Mouse (Mus musculus) inflammation-experienced regulatory T-cells, adult 6 months (primary cell): ENCODE data around the gene Polh. TPM values are rescaled to one million over a fixed set of nuclear protein-coding genes. Genes with fewer than 3 reads are reported as not detected.

Experiments used
- ATAC-seq: one replicate; pipeline ENCODE4 v1.8.0; 2017
- polyA plus RNA-seq, 3 experiments: library from polyadenylated mRNA; unstranded; fragments of 100-300 nt; shearing (Covaris generic); gene quantifications; one replicate each; pipeline ENCODE4 v1.2.1; 2017

Gene Polh
- 10 to 100 TPM in 1 of 3 experiments, 1 to 10 TPM in 2; 6.4 to 20.1 (median 8.2) TPM for polyA plus RNA-seq

GRCm38 (mm10) chr17:46202421-46203071, at the start of gene Polh, which contains the start of gene Xpo5:
Gene Polh, minus strand, starts transcription at chr17:46202645.
Gene Xpo5, plus strand, starts transcription at chr17:46202782.
- peak; percentile 84 for ATAC-seq

- no peak for ATAC-seq
These were observed 48.7 kb upstream of the Polh start for GRCm38 (mm10) chr17:46251174-46251573.

- ATAC-seq, result peak; percentile 25
These were observed 45.7 kb upstream of the Polh start for GRCm38 (mm10) chr17:46248189-46248522.

- ATAC-seq, result peak; percentile 96
These were observed 45.2 kb upstream of the Polh start, which contains the start of the genes Polr1c and Yipf3 for GRCm38 (mm10) chr17:46247512-46248188. Gene Polr1c, minus strand, starts transcription at chr17:46248054. Gene Yipf3, plus strand, starts transcription at chr17:46248080.

- ATAC-seq, result no peak
These were observed 42.1 kb upstream of the Polh start for GRCm38 (mm10) chr17:46244579-46244978.

- no peak for ATAC-seq
These were observed 41.2 kb upstream of the Polh start for GRCm38 (mm10) chr17:46243624-46244023.

GRCm38 (mm10) chr17:46242993-46243392, 40.5 kb upstream of the Polh start:
- no peak for ATAC-seq

- no peak for ATAC-seq
These were observed 39.8 kb upstream of the Polh start for GRCm38 (mm10) chr17:46242274-46242673.

GRCm38 (mm10) chr17:46241471-46241870, 39.0 kb upstream of the Polh start:
- no peak for ATAC-seq

- no peak for ATAC-seq
These were observed 37.2 kb upstream of the Polh start for GRCm38 (mm10) chr17:46239516-46240114.

GRCm38 (mm10) chr17:46237480-46237879, 35.0 kb upstream of the Polh start:
- ATAC-seq, result no peak

- no peak for ATAC-seq
These were observed 34.6 kb upstream of the Polh start for GRCm38 (mm10) chr17:46237079-46237478.

- no peak for ATAC-seq
These were observed 33.6 kb upstream of the Polh start for GRCm38 (mm10) chr17:46236067-46236466.

- no peak for ATAC-seq
These were observed 25.1 kb upstream of the Polh start for GRCm38 (mm10) chr17:46227576-46227975.

GRCm38 (mm10) chr17:46221601-46222000, 19.2 kb upstream of the Polh start:
- no peak for ATAC-seq

- no peak for ATAC-seq
These were observed 8.1 kb upstream of the Polh start for GRCm38 (mm10) chr17:46210550-46210949.

GRCm38 (mm10) chr17:46206676-46207075, 4.2 kb upstream of the Polh start:
- no peak for ATAC-seq

GRCm38 (mm10) chr17:46203078-46203477, 633 bp upstream of the Polh start:
- peak; percentile 53 for ATAC-seq

- no peak for ATAC-seq
These were observed 1.3 kb downstream of the Polh start for GRCm38 (mm10) chr17:46201151-46201550.

- no peak for ATAC-seq
These were observed 13.6 kb downstream of the Polh start for GRCm38 (mm10) chr17:46188829-46189228.

- no peak for ATAC-seq
These were observed 20.2 kb downstream of the Polh start for GRCm38 (mm10) chr17:46182273-46182672.

GRCm38 (mm10) chr17:46170538-46170937, 31.9 kb downstream of the Polh start:
- ATAC-seq, result peak; percentile 80

- no peak for ATAC-seq
These were observed 33.7 kb downstream of the Polh start for GRCm38 (mm10) chr17:46168768-46169167.

GRCm38 (mm10) chr17:46168318-46168717, 34.1 kb downstream of the Polh start:
- no peak for ATAC-seq
